Mouse (Mus musculus) stomach, embryonic 15.5 days (tissue): Measurements from ENCODE around the gene Sept6. TPM values are rescaled to one million over a fixed set of nuclear protein-coding genes. Genes with fewer than 3 reads are reported as not detected.

ENCODE experiments used
- ATAC-seq: fragments of 200-750 bp; cut with Nextera tagmentation; 2 replicates; pipeline ENCODE4 v1.8.0; 2017; ENCODE audit warnings: low read depth, moderate number of reproducible peaks, moderate TSS enrichment; ENCODE audit not compliant: insufficient read depth, low FRiP score
- H3K27ac ChIP-seq: fragments of 300-500 bp; sonication (generic); 2 replicates; pipeline ENCODE4 v1.5.1; 2015; ENCODE audit warnings: mild to moderate bottlenecking, inconsistent platforms
- H3K27me3 ChIP-seq: fragments of 300-500 bp; sonication (generic); replicated peaks from 2 replicates; pipeline ENCODE4 v1.6.1; 2015; ENCODE audit warnings: inconsistent platforms
- H3K36me3 ChIP-seq: fragments of 300-500 bp; sonication (generic); 2 replicates; pipeline ENCODE4 v1.6.1; 2015; ENCODE audit warnings: inconsistent platforms
- H3K4me1 ChIP-seq: fragments of 300-500 bp; sonication (generic); 2 replicates; pipeline ENCODE4 v1.6.1; 2015; ENCODE audit warnings: inconsistent platforms
- H3K4me2 ChIP-seq: fragments of 300-500 bp; sonication (generic); 2 replicates; pipeline ENCODE4 v1.6.1; 2015; ENCODE audit warnings: mild to moderate bottlenecking, inconsistent platforms
- H3K4me3 ChIP-seq: fragments of 300-500 bp; sonication (generic); replicated peaks from 2 replicates; pipeline ENCODE4 v1.5.1; 2015; ENCODE audit warnings: inconsistent platforms
- H3K9ac ChIP-seq: fragments of 300-500 bp; sonication (generic); 2 replicates; pipeline ENCODE4 v1.6.1; 2015; ENCODE audit warnings: inconsistent platforms
- H3K9me3 ChIP-seq: fragments of 300-500 bp; sonication (generic); 2 replicates; pipeline ENCODE4 v1.6.1; 2016; ENCODE audit warnings: inconsistent platforms
- WGBS: fragments of 180-500 bp; shearing (Covaris S2); methylation state at CpG from one replicate; pipeline ENCODE4 v1.1.7; 2015; 5-methylcytosine and 5-hydroxymethylcytosine counted together
- polyA plus RNA-seq: library from polyadenylated mRNA; unstranded; fragments of >200 nt; fragmentation: Nextera tagmentation; extraction: Ambion mirVana; gene quantifications from 2 replicates; pipeline ENCODE4 v1.2.1, GENCODE M21; 2015

Gene Sept6
- polyA plus RNA-seq, 1 experiment from 2014 or later: 15.9 TPM

GRCm38 (mm10) chrX:36985041-36985440 is 6.6 kb downstream of the Sept6 start:
- Histone ChIP-seq H3K27ac (no peak overlapping the region), H3K9me3 (no peaks in the 10 kb centered on the region), H3K4me1 (no peaks in the 10 kb centered on the region), H3K9ac (no peak overlapping the region), H3K4me2 (no peak overlapping the region), H3K36me3 (no peaks in the 10 kb centered on the region), H3K4me3 (no peak overlapping the region), H3K27me3 (no peaks in the 10 kb centered on the region)
- WGBS: 59% methylated on average over 3 of the region's 3 CpGs
- ATAC-seq: no peak

GRCm38 (mm10) chrX:36983654-36984311 is 7.8 kb downstream of the Sept6 start:
- Histone ChIP-seq H3K4me3 (no peak overlapping the region), H3K27me3 (no peaks in the 10 kb centered on the region), H3K9ac (no peak overlapping the region), H3K27ac (no peak overlapping the region), H3K36me3 (no peaks in the 10 kb centered on the region), H3K4me1 (no peaks in the 10 kb centered on the region), H3K4me2 (no peak overlapping the region), H3K9me3 (no peaks in the 10 kb centered on the region)
- ATAC-seq: no peak
- WGBS: 57% methylated on average over 11 of the region's 11 CpGs

- H3K9me3 ChIP-seq: no peaks in the 10 kb centered on the region
- no peak overlapping the region for H3K4me2 ChIP-seq
- no peak overlapping the region for H3K4me3 ChIP-seq
- ATAC-seq: no peak
- no peaks in the 10 kb centered on the region for H3K27me3 ChIP-seq
- no peaks in the 10 kb centered on the region for H3K4me1 ChIP-seq
- no peak overlapping the region for H3K9ac ChIP-seq
- no peak overlapping the region for H3K27ac ChIP-seq
- WGBS: 49% methylated on average over 7 of the region's 8 CpGs
- no peaks in the 10 kb centered on the region for H3K36me3 ChIP-seq
These were observed 8.5 kb downstream of the Sept6 start for GRCm38 (mm10) chrX:36982892-36983653.

- Histone ChIP-seq H3K9me3 (no peaks in the 10 kb centered on the region), H3K4me1 (no peaks in the 10 kb centered on the region), H3K27me3 (no peaks in the 10 kb centered on the region), H3K36me3 (no peaks in the 10 kb centered on the region), H3K4me3 (no peak overlapping the region), H3K4me2 (no peak overlapping the region), H3K27ac (no peak overlapping the region), H3K9ac (no peak overlapping the region)
- 82% methylated on average over 10 of the region's 10 CpGs for WGBS
- ATAC-seq: no peak
These were observed 10.9 kb downstream of the Sept6 start for GRCm38 (mm10) chrX:36980563-36981187.

- H3K27me3 ChIP-seq: no peaks in the 10 kb centered on the region
- H3K9me3 ChIP-seq: no peaks in the 10 kb centered on the region
- no peak overlapping the region for H3K4me2 ChIP-seq
- 78% methylated on average over 2 of the region's 2 CpGs for WGBS
- no peak overlapping the region for H3K9ac ChIP-seq
- no peak for ATAC-seq
- H3K4me3 ChIP-seq: no peak overlapping the region
- H3K36me3 ChIP-seq: no peaks in the 10 kb centered on the region
- no peak overlapping the region for H3K27ac ChIP-seq
- no peaks in the 10 kb centered on the region for H3K4me1 ChIP-seq
These were observed 13.7 kb downstream of the Sept6 start for GRCm38 (mm10) chrX:36977863-36978262.

GRCm38 (mm10) chrX:36976980-36977379 is 14.6 kb downstream of the Sept6 start:
- 86% methylated on average over 7 of the region's 7 CpGs for WGBS
- Histone ChIP-seq H3K36me3 (no peaks in the 10 kb centered on the region), H3K9ac (no peak overlapping the region), H3K4me3 (no peak overlapping the region), H3K27ac (no peak overlapping the region), H3K9me3 (no peaks in the 10 kb centered on the region), H3K4me2 (no peak overlapping the region), H3K4me1 (no peaks in the 10 kb centered on the region), H3K27me3 (no peaks in the 10 kb centered on the region)
- ATAC-seq: no peak

- H3K27ac ChIP-seq: no peak overlapping the region
- no peak overlapping the region for H3K4me3 ChIP-seq
- H3K36me3 ChIP-seq: no peaks in the 10 kb centered on the region
- no peak overlapping the region for H3K9ac ChIP-seq
- H3K4me2 ChIP-seq: no peak overlapping the region
- no peak for ATAC-seq
- 84% methylated on average over 4 of the region's 4 CpGs for WGBS
- H3K4me1 ChIP-seq: no peaks in the 10 kb centered on the region
- H3K27me3 ChIP-seq: no peaks in the 10 kb centered on the region
- no peaks in the 10 kb centered on the region for H3K9me3 ChIP-seq
These were observed 15.3 kb downstream of the Sept6 start for GRCm38 (mm10) chrX:36976272-36976671.

- H3K4me1 ChIP-seq: no peaks in the 10 kb centered on the region
- ATAC-seq: no peak
- no peaks in the 10 kb centered on the region for H3K36me3 ChIP-seq
- no peaks in the 10 kb centered on the region for H3K27me3 ChIP-seq
- no peaks in the 10 kb centered on the region for H3K9me3 ChIP-seq
- no peak overlapping the region for H3K4me3 ChIP-seq
- no peak overlapping the region for H3K9ac ChIP-seq
- H3K4me2 ChIP-seq: no peak overlapping the region
- H3K27ac ChIP-seq: no peak overlapping the region
- 58% methylated on average over 5 of the region's 5 CpGs for WGBS
These were observed 16.7 kb downstream of the Sept6 start for GRCm38 (mm10) chrX:36974905-36975304.

- ATAC-seq: no peak
- 61% methylated on average over 5 of the region's 5 CpGs for WGBS
- no peaks in the 10 kb centered on the region for H3K27me3 ChIP-seq
- H3K4me3 ChIP-seq: no peak overlapping the region
- no peak overlapping the region for H3K27ac ChIP-seq
- H3K9ac ChIP-seq: no peak overlapping the region
- no peak overlapping the region for H3K4me2 ChIP-seq
- no peaks in the 10 kb centered on the region for H3K36me3 ChIP-seq
- H3K9me3 ChIP-seq: no peaks in the 10 kb centered on the region
- no peaks in the 10 kb centered on the region for H3K4me1 ChIP-seq
These were observed 18.6 kb downstream of the Sept6 start for GRCm38 (mm10) chrX:36972951-36973471.

- H3K27ac ChIP-seq: no peak overlapping the region
- no peak overlapping the region for H3K4me3 ChIP-seq
- no peak overlapping the region for H3K9ac ChIP-seq
- no peaks in the 10 kb centered on the region for H3K36me3 ChIP-seq
- no peak for ATAC-seq
- H3K4me2 ChIP-seq: no peak overlapping the region
- H3K9me3 ChIP-seq: no peaks in the 10 kb centered on the region
- no peaks in the 10 kb centered on the region for H3K27me3 ChIP-seq
- WGBS: 81% methylated on average over 4 of the region's 4 CpGs
- no peaks in the 10 kb centered on the region for H3K4me1 ChIP-seq
These were observed 20.4 kb downstream of the Sept6 start for GRCm38 (mm10) chrX:36971156-36971555.

- no peak for ATAC-seq
- Histone ChIP-seq H3K27ac (no peak overlapping the region), H3K36me3 (no peaks in the 10 kb centered on the region), H3K4me2 (no peak overlapping the region), H3K9ac (no peak overlapping the region), H3K4me3 (no peak overlapping the region), H3K4me1 (no peaks in the 10 kb centered on the region), H3K27me3 (no peaks in the 10 kb centered on the region), H3K9me3 (no peaks in the 10 kb centered on the region)
- 72% methylated on average over 4 of the region's 4 CpGs for WGBS
These were observed 22.1 kb downstream of the Sept6 start for GRCm38 (mm10) chrX:36969501-36969900.

GRCm38 (mm10) chrX:36956674-36957073 is 34.9 kb downstream of the Sept6 start:
- Histone ChIP-seq H3K9ac (no peak overlapping the region), H3K27ac (no peak overlapping the region), H3K36me3 (no peaks in the 10 kb centered on the region), H3K4me2 (no peak overlapping the region), H3K27me3 (no peaks in the 10 kb centered on the region), H3K4me1 (no peaks in the 10 kb centered on the region), H3K9me3 (no peaks in the 10 kb centered on the region), H3K4me3 (no peak overlapping the region)
- whole genome bisulfite sequencing: 76% methylated on average over 2 of the region's 2 CpGs
- no peak for ATAC-seq
